Mouse (Mus musculus) adrenal gland, postnatal 25 days (tissue): Measurements from ENCODE around the gene Ccdc22. TPM values are rescaled to one million over a fixed set of nuclear protein-coding genes. Genes with fewer than 3 reads are reported as not detected.

Source experiments
- DNase-seq: peaks from one replicate; pipeline ENCODE4 v3.0.0; 2021; ENCODE audit warnings: mixed read lengths
- long read RNA-seq: library from polyadenylated mRNA; stranded (forward); transcript quantifications from one replicate; pipeline ENCODE4 v2.0.0, GENCODE M21; 2021
- total RNA-seq: library from RNA; stranded (reverse); gene quantifications from 2 replicates; pipeline ENCODE4 v1.2.3, GENCODE M21; 2021

Ccdc22 gene
- total RNA-seq = 30.3 and 32.3 TPM in 2 replicates
- long read RNA-seq, transcript Ccdc22-201 (17 exons, 2,353 nt) = major isoform, 63 of 66 reads
- long read RNA-seq, partial matches to known transcripts = 1 of 66 reads
- long read RNA-seq, other reads (novel, unspliced or antisense) = 2 of 66 reads

- peak; percentile 80 for DNase-seq
Observed at GRCm38 (mm10) chrX:7604879-7605574, at the start of gene Ccdc22. TSS of gene Ccdc22 (minus strand) at chrX:7605517.

- peak; percentile 76 for DNase-seq
Observed at GRCm38 (mm10) chrX:7648671-7649304, 43.5 kb upstream of the Ccdc22 start.

DNA sequence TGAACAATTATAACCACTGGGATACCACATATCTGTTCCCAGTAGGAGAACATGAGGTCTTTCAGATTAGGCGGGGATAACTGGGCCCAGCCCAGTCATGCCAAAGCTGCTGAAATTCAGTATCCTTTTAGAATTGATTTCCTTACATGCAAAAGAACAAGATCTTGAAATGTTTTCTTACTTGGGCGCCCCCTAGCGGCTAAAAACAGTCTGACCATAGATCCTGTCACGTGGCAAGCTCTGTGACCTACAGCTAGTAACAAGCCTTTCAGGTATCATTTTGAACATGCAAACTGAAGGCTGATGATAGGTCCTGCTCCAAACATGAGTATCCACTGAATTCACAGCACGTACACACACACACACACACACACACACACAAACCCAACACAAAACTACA, 40.0 kb upstream of the Ccdc22 start:
- peak; percentile 77 for DNase-seq

DNA sequence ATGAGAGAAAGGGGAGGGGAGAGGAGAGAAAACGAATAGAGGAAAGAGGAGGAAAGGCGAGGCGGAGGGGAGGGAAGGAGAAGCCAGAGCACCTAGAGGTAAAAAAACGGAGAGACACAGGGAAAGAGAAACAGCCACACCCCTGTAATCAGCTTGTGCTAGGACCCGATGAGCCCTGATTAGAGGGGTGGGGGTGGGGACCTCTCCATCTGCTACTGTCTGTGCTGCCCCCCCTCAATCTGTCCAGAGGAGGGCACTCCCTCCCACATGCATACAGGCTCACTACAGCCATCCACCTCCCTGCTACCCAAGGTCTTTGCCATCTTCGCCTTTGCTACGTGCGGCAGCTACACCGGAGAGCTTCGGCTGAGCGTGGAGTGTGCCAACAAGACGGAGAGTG, 35.5 kb upstream of the Ccdc22 start:
- DNase-seq = no peak

DNA sequence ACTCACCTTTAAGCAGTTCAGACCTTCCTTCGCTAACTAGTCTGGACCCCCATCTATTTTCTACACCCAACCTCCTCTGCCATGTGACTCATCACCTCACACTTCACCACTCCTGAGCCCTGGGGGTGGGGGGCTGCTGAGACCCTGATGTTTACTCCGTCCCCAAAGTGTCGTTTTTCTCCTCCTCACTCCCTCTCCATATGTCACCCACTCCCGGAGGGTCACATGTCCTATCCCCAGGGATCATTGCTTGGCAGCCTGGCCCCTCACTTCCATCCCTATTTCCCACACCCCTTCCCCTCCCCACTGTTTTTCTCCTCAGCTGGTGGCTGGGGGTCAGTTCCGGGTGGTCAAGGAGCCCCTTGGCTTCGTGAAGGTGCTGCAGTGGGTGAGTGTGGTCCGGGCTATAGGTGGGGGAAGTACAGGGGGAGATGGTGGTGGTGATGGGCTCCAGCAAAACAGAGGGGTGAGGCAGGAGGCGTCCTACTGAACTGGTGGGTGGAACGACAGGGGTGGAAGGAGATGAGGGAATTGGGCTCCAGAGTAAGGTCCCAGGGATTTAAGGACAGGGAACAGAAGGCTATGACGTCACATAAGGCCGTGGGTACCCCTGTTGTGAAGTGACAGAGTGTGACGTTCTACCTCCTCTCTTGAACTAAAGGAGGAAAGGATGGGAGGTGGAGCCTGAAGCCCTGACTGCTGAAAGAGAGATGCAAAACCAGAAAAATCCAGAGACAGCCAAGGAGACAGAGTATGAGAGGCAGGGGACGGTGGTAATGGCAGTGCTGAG, 34.4 kb upstream of the Ccdc22 start:
- DNase-seq = no peak

GRCm38 (mm10) chrX:7638401-7639091, 33.2 kb upstream of the Ccdc22 start, which contains the start of gene Syp:
TSS of gene Syp (plus strand) at chrX:7638471.
- peak; percentile 85 for DNase-seq

DNA sequence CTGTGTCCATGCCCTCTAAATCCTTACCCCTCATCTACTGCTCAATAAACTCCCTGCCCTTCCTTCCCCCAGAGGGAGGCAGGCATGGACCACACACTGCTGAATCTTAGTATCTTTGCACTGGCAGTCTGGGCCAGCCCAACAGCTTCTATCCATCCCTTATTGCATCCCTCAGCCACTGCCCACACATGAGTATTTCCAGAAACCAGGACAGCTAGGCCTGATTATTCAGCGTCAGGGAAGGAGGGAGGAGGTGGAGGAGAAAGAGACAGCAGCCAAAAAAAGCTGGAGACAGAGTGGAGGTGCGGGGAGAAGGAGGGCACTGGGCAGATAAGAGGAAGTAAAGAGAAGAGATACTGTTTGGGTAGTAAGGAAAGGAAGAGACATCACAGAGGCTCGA, 29.8 kb upstream of the Ccdc22 start:
- no peak for DNase-seq

- no peak for DNase-seq
Observed at GRCm38 (mm10) chrX:7632560-7632959, 27.2 kb upstream of the Ccdc22 start.

GRCm38 (mm10) chrX:7617889-7618551, 12.7 kb upstream of the Ccdc22 start:
- DNase-seq = no peak

DNA sequence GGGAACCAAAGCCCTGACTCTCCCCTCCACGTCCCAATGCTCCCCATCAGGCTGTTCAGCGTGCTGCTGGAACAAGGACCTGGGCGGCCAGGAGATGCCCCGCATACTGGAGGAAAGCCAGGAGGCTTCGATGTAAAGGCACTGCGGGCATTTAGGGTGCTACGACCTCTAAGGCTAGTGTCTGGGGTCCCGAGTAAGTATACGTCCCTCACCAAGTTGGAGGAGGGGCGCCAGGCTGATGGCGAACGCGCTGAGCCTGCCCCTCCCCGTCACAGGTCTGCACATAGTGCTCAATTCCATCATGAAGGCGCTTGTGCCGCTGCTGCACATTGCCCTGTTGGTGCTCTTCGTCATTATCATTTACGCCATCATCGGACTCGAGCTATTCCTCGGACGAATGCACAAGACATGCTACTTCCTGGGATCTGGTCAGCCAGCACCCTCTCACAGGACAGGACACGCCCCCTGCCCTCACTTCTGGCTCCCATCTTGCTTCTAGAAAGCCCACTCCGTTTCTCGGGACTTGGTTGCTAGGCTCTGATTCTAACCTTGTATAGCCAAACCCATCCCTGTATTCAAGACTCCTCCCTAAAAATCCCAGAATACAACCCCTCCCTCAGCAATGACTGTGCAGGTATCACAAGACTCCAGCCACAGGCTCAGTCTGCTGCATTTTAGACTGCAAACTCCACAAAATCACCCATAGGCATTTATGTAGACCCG, 5.4 kb upstream of the Ccdc22 start:
- no peak for DNase-seq

GRCm38 (mm10) chrX:7610035-7610434, 4.7 kb upstream of the Ccdc22 start:
- DNase-seq = no peak

DNA sequence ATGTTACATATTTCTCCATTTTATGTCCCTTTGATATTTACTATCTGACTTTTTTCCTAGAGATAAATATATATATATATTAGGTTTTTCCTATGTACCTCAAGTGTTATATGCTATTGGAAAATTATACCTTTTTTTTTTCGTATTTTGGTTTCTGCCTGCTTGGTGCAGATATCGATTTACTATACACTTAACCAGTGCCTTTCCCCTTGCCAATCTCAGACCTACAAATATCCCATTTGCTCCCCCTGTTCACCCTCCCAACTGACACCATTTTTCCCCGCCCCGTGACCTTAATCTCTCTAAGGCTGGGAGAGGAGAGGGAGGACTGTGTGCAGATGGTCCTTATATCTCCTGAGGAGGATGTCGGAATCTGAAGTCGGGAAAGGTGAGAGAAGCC, 1.5 kb upstream of the Ccdc22 start, which contains the start of gene Cacna1f:
TSS of gene Cacna1f (plus strand) at position 301 of the 400 bp plus-strand sequence.
- DNase-seq = no peak

GRCm38 (mm10) chrX:7605575-7605941, 241 bp upstream of the Ccdc22 start:
- DNase-seq = no peak

- no peak for DNase-seq
Observed at GRCm38 (mm10) chrX:7604004-7604403, 1.3 kb downstream of the Ccdc22 start.

- no peak for DNase-seq
Observed at GRCm38 (mm10) chrX:7595371-7595770, 9.9 kb downstream of the Ccdc22 start.

- DNase-seq = no peak
Observed at GRCm38 (mm10) chrX:7586356-7586755, 19.0 kb downstream of the Ccdc22 start.

DNA sequence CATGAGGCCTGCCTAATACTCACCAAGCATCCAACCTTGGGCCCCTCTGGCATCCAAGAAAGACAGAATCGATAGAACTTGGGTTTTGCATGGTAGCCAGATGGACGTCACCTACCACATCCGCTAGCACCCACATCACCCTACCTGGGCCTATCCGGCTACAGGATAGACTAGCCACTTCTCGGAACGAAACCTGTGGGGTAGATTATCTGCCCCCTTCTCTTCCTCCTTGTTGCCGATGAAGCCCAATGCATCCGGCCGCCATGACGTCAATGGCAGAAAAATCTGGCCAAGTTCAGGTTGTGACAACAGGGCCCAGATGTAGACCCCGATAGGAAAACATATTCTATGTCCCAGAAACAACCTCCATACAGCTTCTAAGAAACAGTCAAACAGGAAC, 21.4 kb downstream of the Ccdc22 start:
- DNase-seq = no peak

DNA sequence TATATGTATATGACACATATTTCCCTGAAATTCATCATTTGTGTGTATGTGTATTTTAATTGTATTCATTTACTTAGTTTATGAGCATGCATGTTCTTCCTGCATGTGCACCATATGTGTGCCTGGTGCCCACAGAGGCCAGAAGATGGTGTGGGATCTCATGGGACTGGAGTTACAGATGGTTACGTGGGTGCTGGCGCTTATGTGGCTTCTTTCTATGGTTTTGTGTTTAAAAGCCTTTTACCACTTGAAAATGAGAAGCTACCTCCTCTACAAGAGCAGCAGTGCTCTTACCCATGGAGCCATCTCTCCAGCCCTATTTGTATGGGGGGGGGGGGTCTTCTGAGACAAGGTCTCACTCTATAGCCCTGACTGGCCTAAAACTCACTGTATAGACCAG, 24.2 kb downstream of the Ccdc22 start:
- DNase-seq = no peak

DNA sequence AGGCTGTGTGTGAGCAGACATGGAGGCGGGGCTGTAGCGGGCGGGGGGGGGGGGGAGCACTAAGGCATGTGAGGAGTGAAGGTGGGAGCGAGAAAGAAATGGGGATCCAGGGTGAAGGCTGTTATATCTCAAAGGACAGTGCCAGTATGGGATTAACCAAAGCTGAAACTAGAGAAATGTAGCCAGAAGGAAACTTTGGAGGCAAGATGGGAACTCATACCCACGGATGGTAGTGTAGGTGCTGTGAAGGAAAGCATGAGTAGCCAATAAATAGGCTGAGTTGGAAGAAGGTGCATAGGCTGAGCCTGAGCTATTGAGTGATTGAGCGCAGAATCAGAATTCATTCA, 30.5 kb downstream of the Ccdc22 start:
- DNase-seq = no peak

DNA sequence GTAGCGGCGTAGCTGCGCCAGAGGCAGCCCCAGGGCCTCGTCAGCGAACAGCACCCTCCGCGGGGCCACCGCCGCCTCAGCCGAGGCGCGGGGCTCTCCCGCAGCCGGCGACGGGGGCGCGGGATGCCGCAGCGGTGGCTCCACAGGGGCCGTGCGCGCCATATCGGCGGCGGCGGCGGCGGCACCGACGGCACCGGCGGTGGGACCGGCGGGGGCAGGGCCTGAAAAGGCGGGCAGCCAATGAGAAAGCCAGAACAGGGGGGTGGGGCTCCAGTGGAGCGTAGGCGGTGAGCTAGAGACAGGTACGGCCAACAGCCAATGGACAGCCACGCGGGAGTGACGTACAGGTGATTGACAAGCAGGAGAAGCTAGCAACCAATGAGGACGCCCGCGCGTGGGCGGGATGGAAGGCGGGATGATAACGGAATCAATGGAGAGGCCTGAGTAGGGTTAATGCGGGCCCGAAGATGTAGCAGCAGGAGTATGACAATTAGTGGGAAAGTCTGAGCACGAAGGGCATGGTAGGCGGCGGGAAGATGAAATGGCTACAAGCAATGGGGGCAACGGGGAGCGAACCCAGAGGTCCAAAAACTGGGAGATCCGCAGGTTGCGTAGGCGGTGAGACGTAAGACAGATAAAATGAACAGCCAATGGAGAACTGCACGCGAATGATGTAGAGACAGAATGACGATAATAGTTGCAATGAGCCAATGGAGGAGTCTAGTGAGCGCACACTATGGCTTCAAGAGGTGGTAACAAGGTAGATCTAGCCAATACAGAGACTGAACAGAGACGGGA, 31.0 kb downstream of the Ccdc22 start, which contains the start of gene Ppp1r3f:
TSS of gene Ppp1r3f (minus strand) at position 197 of the 798 bp plus-strand sequence.
- DNase-seq = peak; percentile 91
